Mouse (Mus musculus): ENCODE results near the gene Gtf2ird2. TPM values are rescaled to one million over a fixed set of nuclear protein-coding genes. Genes with fewer than 3 reads are reported as not detected.

The Gtf2ird2 gene
- total RNA-seq, 1 experiment from 2014 or later = 9.5 TPM

- ATAC-seq (ENCODE audit: extremely low read depth, insufficient number of reproducible peaks, low FRiP score, poor library complexity, severe bottlenecking) = peak; percentile 40; the same call in 1 of the 2 replicates
Measured at GRCm38 (mm10) chr5:134179871-134180270, 3.9 kb upstream of the Gtf2ird2 start.

DNA sequence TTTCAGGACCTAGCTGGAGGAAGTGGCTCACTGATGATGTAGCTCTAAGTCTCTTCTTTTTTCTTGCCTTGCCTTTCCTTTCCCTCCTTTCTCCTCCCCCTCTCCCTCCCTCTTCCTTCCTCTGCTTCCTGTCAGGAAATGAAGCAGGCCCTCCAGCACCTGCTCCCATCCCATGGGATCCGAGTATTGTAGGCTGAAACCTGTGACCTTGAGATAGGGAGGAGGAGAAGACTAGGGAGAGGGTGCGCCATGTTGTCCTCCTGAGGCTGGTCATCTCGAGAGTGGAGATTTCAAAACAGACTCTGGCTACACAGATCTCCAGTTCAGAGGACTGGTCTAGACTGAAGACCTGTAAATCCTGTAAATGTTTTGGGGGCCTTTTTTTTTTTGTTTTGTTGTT is 1.6 kb upstream of the Gtf2ird2 start:
- no peak for ATAC-seq (ENCODE audit: extremely low read depth, insufficient number of reproducible peaks, low FRiP score, poor library complexity, severe bottlenecking)

GRCm38 (mm10) chr5:134182735-134183134 is 1.1 kb upstream of the Gtf2ird2 start:
- no peak for ATAC-seq (ENCODE audit: extremely low read depth, insufficient number of reproducible peaks, low FRiP score, poor library complexity, severe bottlenecking)

- ATAC-seq (ENCODE audit: extremely low read depth, insufficient number of reproducible peaks, low FRiP score, poor library complexity, severe bottlenecking) = no peak
Measured at GRCm38 (mm10) chr5:134183162-134183561, 657 bp upstream of the Gtf2ird2 start.

DNA sequence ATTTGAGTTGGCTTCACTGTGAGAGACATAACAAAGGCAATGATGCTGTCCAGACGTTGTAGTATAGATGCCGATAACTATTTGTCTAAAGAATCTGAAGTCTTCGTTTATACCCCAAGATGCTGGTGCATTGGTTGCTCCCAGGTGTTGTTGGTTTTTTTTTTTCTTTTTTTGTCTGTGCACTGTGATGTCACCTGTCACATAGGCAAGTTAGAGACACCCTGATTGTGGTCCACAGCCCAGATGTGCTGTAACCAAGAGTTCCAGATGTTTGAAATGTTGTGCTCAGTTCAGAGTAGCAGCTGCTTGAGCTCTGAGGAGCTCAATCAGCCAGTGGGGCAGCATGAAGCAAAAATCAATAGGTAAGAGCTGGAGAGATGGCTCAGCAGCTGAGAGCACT is 2.2 kb downstream of the Gtf2ird2 start:
- ATAC-seq (ENCODE audit: extremely low read depth, insufficient number of reproducible peaks, low FRiP score, poor library complexity, severe bottlenecking) = no peak

DNA sequence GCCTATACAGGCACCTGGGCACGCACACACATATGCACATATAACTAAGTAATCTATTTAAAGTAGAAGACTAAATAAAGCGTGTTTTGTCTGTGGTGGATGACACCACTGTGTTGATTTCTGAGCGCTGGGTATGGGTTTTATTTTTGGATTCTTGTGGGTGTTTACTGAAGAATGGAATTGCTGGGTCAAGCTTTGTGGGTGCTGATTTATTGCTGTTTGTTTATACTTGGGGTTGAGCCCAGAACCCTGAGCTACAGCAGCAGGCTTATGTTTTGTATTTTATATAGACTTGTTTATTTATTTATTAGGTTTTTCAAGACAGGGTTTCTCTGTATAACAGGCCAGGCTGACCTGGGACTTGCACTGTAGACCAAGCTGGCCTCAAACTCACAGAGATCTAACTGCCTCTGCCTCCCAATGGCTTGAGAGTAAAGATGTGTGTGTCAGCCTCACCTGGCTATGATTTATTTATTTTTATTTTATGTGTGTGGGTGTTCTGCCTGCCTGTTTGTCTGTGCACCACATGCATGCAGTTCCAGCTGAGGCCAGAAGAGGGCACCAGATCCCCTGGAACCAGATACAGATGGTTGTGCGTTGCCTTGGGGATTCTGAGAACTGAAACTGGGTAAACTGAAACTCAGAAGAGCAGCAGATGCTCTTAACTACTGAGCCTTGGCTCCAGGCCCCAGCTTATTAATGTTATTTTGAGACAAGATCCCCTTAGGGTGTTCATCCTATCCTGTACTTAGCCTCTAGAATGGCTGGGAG is 3.3 kb downstream of the Gtf2ird2 start:
- peak; percentile 60 for ATAC-seq (ENCODE audit: extremely low read depth, insufficient number of reproducible peaks, low FRiP score, poor library complexity, severe bottlenecking)

DNA sequence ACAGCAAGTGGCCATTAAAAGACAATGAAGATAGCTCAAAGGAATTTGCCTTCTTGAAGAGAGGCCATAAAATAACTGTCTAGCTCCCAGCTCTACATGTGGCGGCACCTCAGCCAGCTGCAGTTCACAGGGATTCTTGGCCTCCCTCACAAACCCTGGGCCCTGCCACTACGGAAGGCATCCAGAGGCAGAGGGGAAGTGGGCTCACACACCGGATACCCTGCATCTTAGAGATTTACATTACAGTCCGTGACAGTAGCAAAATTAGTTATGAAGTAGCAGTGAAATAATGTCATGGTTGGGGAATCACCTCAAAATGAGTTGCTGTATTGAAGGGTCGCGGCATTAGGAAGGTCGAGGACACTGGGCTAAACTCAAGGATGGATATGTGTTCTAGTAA is 4.8 kb downstream of the Gtf2ird2 start:
- no peak for ATAC-seq (ENCODE audit: extremely low read depth, insufficient number of reproducible peaks, low FRiP score, poor library complexity, severe bottlenecking)

DNA sequence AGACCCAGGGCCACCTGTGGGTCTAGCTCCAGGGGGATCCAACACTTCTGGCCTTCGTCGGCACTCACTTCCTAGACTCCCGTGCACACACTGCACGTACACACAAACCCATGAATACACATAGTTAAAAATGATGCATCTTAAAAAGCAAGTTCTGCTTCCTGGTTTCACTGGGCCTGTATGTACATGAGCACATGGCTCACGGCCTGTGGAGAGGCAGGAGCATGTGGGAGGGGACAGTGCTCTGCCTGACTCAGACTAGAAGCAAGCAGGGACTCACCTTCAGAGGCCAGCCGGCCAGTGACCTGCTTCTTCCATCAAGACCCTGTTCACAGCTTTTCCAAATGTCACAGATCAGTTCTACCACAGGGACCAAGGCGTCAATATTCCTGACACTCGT is 9.8 kb downstream of the Gtf2ird2 start:
- no peak for ATAC-seq (ENCODE audit: extremely low read depth, insufficient number of reproducible peaks, low FRiP score, poor library complexity, severe bottlenecking)

GRCm38 (mm10) chr5:134206721-134207120 is 22.9 kb downstream of the Gtf2ird2 start:
- ATAC-seq (ENCODE audit: extremely low read depth, insufficient number of reproducible peaks, low FRiP score, poor library complexity, severe bottlenecking) = no peak

- ATAC-seq (ENCODE audit: extremely low read depth, insufficient number of reproducible peaks, low FRiP score, poor library complexity, severe bottlenecking) = no peak
Measured at GRCm38 (mm10) chr5:134209931-134210554, 26.2 kb downstream of the Gtf2ird2 start.

GRCm38 (mm10) chr5:134214021-134214806 is 30.4 kb downstream of the Gtf2ird2 start:
- ATAC-seq (ENCODE audit: extremely low read depth, insufficient number of reproducible peaks, low FRiP score, poor library complexity, severe bottlenecking) = peak; percentile 69

DNA sequence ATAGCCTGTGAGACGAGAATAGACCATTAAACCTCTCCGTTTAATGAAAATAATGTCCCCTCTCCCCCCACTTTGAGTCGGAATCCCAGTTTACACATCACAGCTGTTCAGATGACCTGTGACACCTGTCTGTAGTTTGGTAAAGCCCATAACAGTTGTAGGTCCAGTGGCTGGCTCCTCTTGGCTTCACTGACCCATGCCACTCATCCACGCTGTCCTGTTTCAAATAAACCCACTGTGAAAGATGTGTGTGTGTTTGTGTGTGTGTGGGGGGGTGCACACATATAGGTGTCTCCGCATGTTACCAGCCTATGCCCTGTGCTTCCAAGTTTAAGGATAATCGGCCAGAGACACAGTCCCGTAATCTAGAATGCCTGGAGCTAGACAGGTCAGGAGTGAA is 34.1 kb downstream of the Gtf2ird2 start:
- ATAC-seq (ENCODE audit: extremely low read depth, insufficient number of reproducible peaks, low FRiP score, poor library complexity, severe bottlenecking) = no peak

DNA sequence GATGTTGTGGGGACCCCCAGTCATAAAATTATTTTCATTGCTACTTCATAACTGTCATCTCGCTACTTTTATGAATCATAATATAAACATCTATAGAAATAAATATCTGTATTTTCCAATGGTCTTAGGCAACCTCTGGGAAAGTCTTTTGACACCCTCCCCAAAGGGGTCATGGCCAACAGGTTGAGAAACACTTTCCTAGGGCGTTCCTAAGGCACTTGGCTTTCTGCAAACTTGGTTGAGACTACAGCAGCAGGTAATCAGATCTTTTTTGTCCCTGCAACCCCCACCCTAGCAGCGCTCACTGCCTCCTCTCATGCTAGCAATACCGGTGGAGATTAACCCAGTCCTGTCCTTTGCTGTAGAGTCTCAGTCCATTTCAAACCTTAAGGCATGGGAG is 37.5 kb downstream of the Gtf2ird2 start:
- ATAC-seq (ENCODE audit: extremely low read depth, insufficient number of reproducible peaks, low FRiP score, poor library complexity, severe bottlenecking) = no peak

DNA sequence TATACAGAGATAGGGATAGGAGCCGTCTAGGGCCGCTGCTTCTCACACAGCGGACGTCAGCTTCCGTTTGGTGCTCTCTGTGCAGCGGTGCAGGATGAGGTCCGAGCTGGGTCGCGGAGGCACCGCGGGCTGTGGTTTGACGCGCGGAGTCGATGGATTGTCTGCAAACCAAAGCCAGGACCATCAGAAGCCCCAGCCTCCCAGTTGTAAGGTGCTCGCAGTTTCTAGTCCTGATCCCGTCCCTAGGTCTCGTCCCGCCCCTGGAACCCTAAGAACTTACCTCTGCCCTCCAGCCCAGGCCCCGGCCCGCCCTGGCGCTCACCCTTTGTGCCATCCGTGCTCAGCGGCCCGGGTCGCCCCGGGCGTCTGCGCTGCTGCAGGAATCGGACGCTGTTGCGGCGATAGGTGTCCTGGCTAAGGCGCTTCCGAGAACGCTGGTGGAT is 37.9 kb downstream of the Gtf2ird2 start:
- no peak for ATAC-seq (ENCODE audit: extremely low read depth, insufficient number of reproducible peaks, low FRiP score, poor library complexity, severe bottlenecking)

- ATAC-seq (ENCODE audit: extremely low read depth, insufficient number of reproducible peaks, low FRiP score, poor library complexity, severe bottlenecking) = no peak
Measured at GRCm38 (mm10) chr5:134225110-134225901, 41.5 kb downstream of the Gtf2ird2 start.

- no peak for ATAC-seq (ENCODE audit: extremely low read depth, insufficient number of reproducible peaks, low FRiP score, poor library complexity, severe bottlenecking)
Measured at GRCm38 (mm10) chr5:134226946-134227345, 43.1 kb downstream of the Gtf2ird2 start.

GRCm38 (mm10) chr5:134227574-134228248 is 43.9 kb downstream of the Gtf2ird2 start:
- ATAC-seq (ENCODE audit: extremely low read depth, insufficient number of reproducible peaks, low FRiP score, poor library complexity, severe bottlenecking) = no peak

DNA sequence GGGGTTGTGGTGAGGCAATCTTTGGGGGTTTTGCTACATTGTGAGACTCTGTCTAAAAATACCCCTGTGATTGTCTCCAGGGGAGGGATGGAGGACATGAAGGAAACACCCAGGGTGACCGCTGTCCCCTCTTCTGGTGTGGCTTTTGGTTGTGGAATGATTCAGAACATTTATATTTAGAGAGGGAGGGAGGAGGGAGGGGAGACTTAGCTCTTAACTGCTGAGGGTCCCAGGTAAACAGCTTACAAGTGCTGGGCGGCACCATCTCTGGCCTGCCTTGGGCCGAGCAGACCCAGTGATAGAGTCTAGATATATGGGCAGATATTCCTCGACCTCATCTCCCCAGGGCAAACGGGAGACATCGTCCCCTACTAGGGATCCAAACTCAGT is 44.4 kb downstream of the Gtf2ird2 start:
- ATAC-seq (ENCODE audit: extremely low read depth, insufficient number of reproducible peaks, low FRiP score, poor library complexity, severe bottlenecking) = no peak
